Mouse (Mus musculus): ENCODE measurements around the gene Spi1. TPM values are rescaled to one million over a fixed set of nuclear protein-coding genes. Genes with fewer than 3 reads are reported as not detected.
"Not testable (repeated sequence)": the region's sequence is repeated elsewhere in the genome, so short reads cannot be mapped to it uniquely, and the experiment has no call there.

The Spi1 gene
- polyA plus RNA-seq (2014; fragmentation: Nextera tagmentation; extraction: Ambion mirVana) = 1.2 and 2.4 TPM in 2 replicates

DNA sequence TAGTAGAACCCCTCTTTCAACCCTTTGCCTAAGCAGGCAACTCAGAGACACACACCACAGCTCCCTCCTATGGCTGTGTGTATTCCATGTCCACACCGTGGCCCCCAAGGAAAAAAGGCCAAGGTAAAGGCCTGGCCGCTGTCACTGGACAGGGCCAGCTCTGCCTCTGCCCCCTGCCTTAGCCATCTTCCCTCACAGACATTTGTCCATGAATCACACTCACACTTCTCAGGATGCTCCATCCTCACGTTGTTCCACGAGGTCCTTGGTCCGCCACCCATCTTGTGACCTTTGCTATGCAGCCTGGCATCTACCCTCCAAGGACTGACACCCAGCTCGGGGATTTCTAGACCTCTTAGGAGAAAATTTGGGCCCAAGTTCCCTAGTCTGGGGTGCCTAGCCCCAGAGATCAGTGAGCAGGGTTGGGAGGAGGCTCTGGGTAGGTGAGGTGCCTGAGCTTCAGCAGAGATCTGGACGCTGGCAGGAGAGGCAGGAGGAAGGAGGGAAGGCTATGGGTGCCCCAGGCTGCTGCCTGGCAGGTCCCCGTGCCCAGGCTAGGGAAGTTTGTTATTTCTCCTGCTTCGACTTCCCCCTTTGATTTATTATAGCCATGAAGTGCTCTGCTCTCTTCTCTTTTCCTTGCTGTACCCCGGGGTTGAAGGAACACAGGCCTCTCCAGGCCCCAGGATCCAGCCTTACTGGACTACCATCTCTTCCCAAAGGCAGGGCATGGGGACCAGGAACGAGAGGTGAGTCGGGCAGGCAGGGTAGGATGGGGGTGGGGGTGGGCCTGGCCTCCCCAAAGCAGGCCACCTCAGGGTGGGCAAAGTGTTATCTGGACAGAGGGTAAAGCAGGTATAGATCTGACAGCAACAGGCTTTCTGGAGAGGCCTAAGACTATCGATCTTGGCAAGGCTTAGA is at the start of gene Spi1:
Gene Spi1, plus strand, starts transcription at position 616 of the 921 bp plus-strand sequence.
- Histone ChIP-seq H3K9ac (replicated peaks; ENCODE audit: low read length) (no peak within 1 kb of the TSS), H3K36me3 (ENCODE audit: control insufficient read depth, insufficient read depth, low read length) (no peaks in the 10 kb centered on the region), H3K4me2 (ENCODE audit: low read length) (no peak within 1 kb of the TSS), H3K4me1 (ENCODE audit: control insufficient read depth, insufficient read depth, low read length) (no peaks in the 10 kb centered on the region), H3K27ac (replicated peaks; ENCODE audit: low read depth, low read length) (no peak within 1 kb of the TSS), H3K4me3 (replicated peaks; ENCODE audit: low read depth, low read length) (no peak within 1 kb of the TSS), H3K9me3 (ENCODE audit: control insufficient read depth, low read length) (no peaks in the 10 kb centered on the region), H3K27me3 (ENCODE audit: control insufficient read depth, insufficient read depth, low read length) (no peaks in the 10 kb centered on the region)
- DNase-seq = no peak
- no peak for ATAC-seq (ENCODE audit: low FRiP score, low TSS enrichment)
- 84% methylated on average over 13 of the region's 13 CpGs for WGBS

GRCm38 (mm10) chr2:91033000-91033399 is 49.2 kb upstream of the Spi1 start:
- WGBS = 24% methylated on average over 3 of the region's 3 CpGs
- Histone ChIP-seq H3K4me2 (ENCODE audit: low read length) (no peak overlapping the region), H3K27ac (replicated peaks; ENCODE audit: low read depth, low read length) (no peak overlapping the region), H3K4me1 (ENCODE audit: control insufficient read depth, insufficient read depth, low read length) (no peaks in the 10 kb centered on the region), H3K36me3 (ENCODE audit: control insufficient read depth, insufficient read depth, low read length) (no peaks in the 10 kb centered on the region), H3K4me3 (replicated peaks; ENCODE audit: low read depth, low read length) (no peak overlapping the region), H3K9me3 (ENCODE audit: control insufficient read depth, low read length) (no peaks in the 10 kb centered on the region), H3K27me3 (ENCODE audit: control insufficient read depth, insufficient read depth, low read length) (no peaks in the 10 kb centered on the region), H3K9ac (replicated peaks; ENCODE audit: low read length) (no peak overlapping the region)
- no peak for ATAC-seq (ENCODE audit: low FRiP score, low TSS enrichment)
- DNase-seq = no peak

DNA sequence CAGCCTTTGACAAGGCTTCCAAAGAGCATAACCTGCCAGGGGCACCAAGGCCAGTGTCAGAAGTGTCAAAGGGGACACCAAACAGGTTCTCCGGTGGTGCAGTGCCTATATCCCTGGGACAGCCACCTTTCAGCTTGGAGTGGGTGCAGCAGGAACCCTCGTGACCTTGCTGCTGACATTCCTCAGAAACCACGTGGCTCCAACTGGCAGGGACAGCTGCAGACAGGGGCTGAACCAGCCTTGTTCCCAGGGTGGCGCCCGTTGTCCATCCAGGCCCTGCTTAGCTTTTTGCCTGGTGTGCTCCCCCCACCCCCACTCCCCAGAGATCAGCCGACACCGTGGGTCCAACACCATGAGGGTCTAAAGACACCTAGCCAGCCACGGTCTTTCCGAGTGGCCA is 46.8 kb upstream of the Spi1 start, which contains the start of gene Rapsn:
Gene Rapsn, plus strand, starts transcription at position 236 of the 400 bp plus-strand sequence.
- WGBS = 67% methylated on average over 9 of the region's 9 CpGs
- Histone ChIP-seq H3K4me2 (ENCODE audit: low read length) (no peak within 1 kb of the TSS), H3K9ac (replicated peaks; ENCODE audit: low read length) (no peak within 1 kb of the TSS), H3K9me3 (ENCODE audit: control insufficient read depth, low read length) (no peaks in the 10 kb centered on the region), H3K36me3 (ENCODE audit: control insufficient read depth, insufficient read depth, low read length) (no peaks in the 10 kb centered on the region), H3K4me3 (replicated peaks; ENCODE audit: low read depth, low read length) (no peak within 1 kb of the TSS), H3K27ac (replicated peaks; ENCODE audit: low read depth, low read length) (no peak within 1 kb of the TSS), H3K4me1 (ENCODE audit: control insufficient read depth, insufficient read depth, low read length) (no peaks in the 10 kb centered on the region), H3K27me3 (ENCODE audit: control insufficient read depth, insufficient read depth, low read length) (no peaks in the 10 kb centered on the region)
- DNase-seq = no peak
- ATAC-seq (ENCODE audit: low FRiP score, low TSS enrichment) = no peak

DNA sequence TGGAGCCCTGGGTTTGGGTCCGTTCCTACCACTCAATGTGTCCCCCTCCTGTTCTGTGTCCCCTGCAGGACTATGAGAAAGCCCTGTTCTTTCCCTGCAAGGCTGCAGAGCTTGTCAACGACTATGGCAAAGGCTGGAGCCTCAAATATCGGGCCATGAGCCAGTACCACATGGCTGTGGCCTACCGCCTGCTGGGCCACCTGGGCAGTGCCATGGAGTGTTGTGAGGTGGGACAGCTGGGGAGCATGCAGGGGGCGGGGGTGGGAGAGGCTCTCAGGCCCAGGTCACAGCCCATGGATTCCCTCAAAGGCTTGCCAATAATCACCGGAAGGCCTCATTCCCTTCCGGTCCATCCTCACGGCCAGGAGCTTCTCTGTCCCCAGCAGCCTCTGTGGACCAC is 40.4 kb upstream of the Spi1 start:
- Histone ChIP-seq H3K9ac (replicated peaks; ENCODE audit: low read length) (no peak overlapping the region), H3K4me1 (ENCODE audit: control insufficient read depth, insufficient read depth, low read length) (no peaks in the 10 kb centered on the region), H3K4me2 (ENCODE audit: low read length) (no peak overlapping the region), H3K36me3 (ENCODE audit: control insufficient read depth, insufficient read depth, low read length) (no peaks in the 10 kb centered on the region), H3K27me3 (ENCODE audit: control insufficient read depth, insufficient read depth, low read length) (no peaks in the 10 kb centered on the region), H3K4me3 (replicated peaks; ENCODE audit: low read depth, low read length) (no peak overlapping the region), H3K27ac (replicated peaks; ENCODE audit: low read depth, low read length) (no peak overlapping the region), H3K9me3 (ENCODE audit: control insufficient read depth, low read length) (no peaks in the 10 kb centered on the region)
- DNase-seq (no peak), ATAC-seq (ENCODE audit: low FRiP score, low TSS enrichment) (no peak)
- WGBS = 80% methylated on average over 8 of the region's 8 CpGs

- no peaks in the 10 kb centered on the region for H3K4me1 ChIP-seq (ENCODE audit: control insufficient read depth, insufficient read depth, low read length)
- no peaks in the 10 kb centered on the region for H3K27me3 ChIP-seq (ENCODE audit: control insufficient read depth, insufficient read depth, low read length)
- H3K27ac ChIP-seq (replicated peaks; ENCODE audit: low read depth, low read length) = no peak overlapping the region
- no peak overlapping the region for H3K9ac ChIP-seq (replicated peaks; ENCODE audit: low read length)
- no peaks in the 10 kb centered on the region for H3K9me3 ChIP-seq (ENCODE audit: control insufficient read depth, low read length)
- ATAC-seq (ENCODE audit: low FRiP score, low TSS enrichment) (no peak), DNase-seq (no peak)
- no peak overlapping the region for H3K4me2 ChIP-seq (ENCODE audit: low read length)
- H3K36me3 ChIP-seq (ENCODE audit: control insufficient read depth, insufficient read depth, low read length) = no peaks in the 10 kb centered on the region
- 74% methylated on average over 21 of the region's 21 CpGs for WGBS
- no peak overlapping the region for H3K4me3 ChIP-seq (replicated peaks; ENCODE audit: low read depth, low read length)
Measured at GRCm38 (mm10) chr2:91042651-91043398, 39.4 kb upstream of the Spi1 start.

GRCm38 (mm10) chr2:91044727-91045126 is 37.5 kb upstream of the Spi1 start:
- DNase-seq (no peak), ATAC-seq (ENCODE audit: low FRiP score, low TSS enrichment) (no peak)
- H3K27ac ChIP-seq (replicated peaks; ENCODE audit: low read depth, low read length) = no peak overlapping the region
- no peak overlapping the region for H3K4me3 ChIP-seq (replicated peaks; ENCODE audit: low read depth, low read length)
- no peak overlapping the region for H3K4me2 ChIP-seq (ENCODE audit: low read length)
- WGBS = 87% methylated on average over 13 of the region's 13 CpGs
- H3K9ac ChIP-seq (replicated peaks; ENCODE audit: low read length) = no peak overlapping the region
- H3K4me1 ChIP-seq (ENCODE audit: control insufficient read depth, insufficient read depth, low read length) = no peaks in the 10 kb centered on the region
- H3K36me3 ChIP-seq (ENCODE audit: control insufficient read depth, insufficient read depth, low read length) = no peaks in the 10 kb centered on the region
- H3K27me3 ChIP-seq (ENCODE audit: control insufficient read depth, insufficient read depth, low read length) = no peaks in the 10 kb centered on the region
- H3K9me3 ChIP-seq (ENCODE audit: control insufficient read depth, low read length) = no peaks in the 10 kb centered on the region

DNA sequence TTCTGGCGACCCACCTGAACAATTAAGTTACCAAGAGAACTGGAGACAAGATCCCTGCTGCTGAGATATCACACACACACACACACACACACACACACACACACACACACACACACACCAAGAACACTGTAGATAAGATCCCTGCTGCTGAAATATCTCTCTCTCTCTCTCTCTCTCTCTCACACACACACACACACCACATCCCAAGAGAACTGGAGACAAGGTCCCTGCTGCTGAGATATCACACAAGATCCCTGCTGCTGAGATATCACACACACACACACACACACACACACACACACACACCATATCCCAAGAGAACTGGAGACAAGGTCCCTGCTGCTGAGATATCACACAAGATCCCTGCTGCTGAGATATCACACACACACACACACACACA is 36.4 kb upstream of the Spi1 start:
- H3K36me3 ChIP-seq (ENCODE audit: control insufficient read depth, insufficient read depth, low read length); H3K9me3 ChIP-seq (ENCODE audit: control insufficient read depth, low read length); ATAC-seq (ENCODE audit: low FRiP score, low TSS enrichment); H3K4me2 ChIP-seq (ENCODE audit: low read length); H3K4me3 ChIP-seq (replicated peaks; ENCODE audit: low read depth, low read length); H3K4me1 ChIP-seq (ENCODE audit: control insufficient read depth, insufficient read depth, low read length); H3K27me3 ChIP-seq (ENCODE audit: control insufficient read depth, insufficient read depth, low read length); H3K27ac ChIP-seq (replicated peaks; ENCODE audit: low read depth, low read length); DNase-seq; H3K9ac ChIP-seq (replicated peaks; ENCODE audit: low read length): not testable (repeated sequence)
- WGBS = 95% methylated on average over 1 of the region's 1 CpGs

DNA sequence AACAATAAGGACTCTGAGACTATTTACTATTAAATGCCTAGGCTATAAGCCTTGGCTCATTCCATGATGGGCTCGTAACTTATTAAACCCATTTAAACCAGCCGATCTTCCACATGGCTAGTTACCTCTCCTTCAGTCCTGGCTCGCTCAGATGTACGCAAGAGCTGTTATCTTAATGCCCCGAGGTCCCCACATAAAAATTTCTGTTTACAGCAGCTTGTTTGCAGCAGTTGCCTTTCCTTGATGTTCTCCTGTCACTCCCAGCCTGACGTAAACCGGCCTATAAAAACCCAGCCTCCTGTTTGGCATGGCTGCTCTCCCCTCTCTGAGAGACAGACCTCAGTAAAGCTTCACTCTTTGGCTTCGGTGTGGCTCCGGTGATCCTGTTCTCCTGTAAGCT is 34.8 kb upstream of the Spi1 start:
- Histone ChIP-seq H3K4me3 (replicated peaks; ENCODE audit: low read depth, low read length) (no peak overlapping the region), H3K27me3 (ENCODE audit: control insufficient read depth, insufficient read depth, low read length) (no peaks in the 10 kb centered on the region), H3K36me3 (ENCODE audit: control insufficient read depth, insufficient read depth, low read length) (no peaks in the 10 kb centered on the region), H3K9ac (replicated peaks; ENCODE audit: low read length) (no peak overlapping the region), H3K4me2 (ENCODE audit: low read length) (no peak overlapping the region), H3K4me1 (ENCODE audit: control insufficient read depth, insufficient read depth, low read length) (no peaks in the 10 kb centered on the region), H3K27ac (replicated peaks; ENCODE audit: low read depth, low read length) (no peak overlapping the region), H3K9me3 (ENCODE audit: control insufficient read depth, low read length) (no peaks in the 10 kb centered on the region)
- WGBS = 84% methylated on average over 9 of the region's 9 CpGs
- ATAC-seq (ENCODE audit: low FRiP score, low TSS enrichment) = no peak
- no peak for DNase-seq

Data from midbrain, embryonic 14.5 days (tissue).